Mouse (Mus musculus) A20 (cell line): ENCODE measurements around the gene Bcl6.

Source experiments
- DNase-seq: peaks from one replicate; pipeline ENCODE4 v3.0.0-alpha.2; 2011; ENCODE audit warnings: low read depth, low spot score

Gene Bcl6

DNA sequence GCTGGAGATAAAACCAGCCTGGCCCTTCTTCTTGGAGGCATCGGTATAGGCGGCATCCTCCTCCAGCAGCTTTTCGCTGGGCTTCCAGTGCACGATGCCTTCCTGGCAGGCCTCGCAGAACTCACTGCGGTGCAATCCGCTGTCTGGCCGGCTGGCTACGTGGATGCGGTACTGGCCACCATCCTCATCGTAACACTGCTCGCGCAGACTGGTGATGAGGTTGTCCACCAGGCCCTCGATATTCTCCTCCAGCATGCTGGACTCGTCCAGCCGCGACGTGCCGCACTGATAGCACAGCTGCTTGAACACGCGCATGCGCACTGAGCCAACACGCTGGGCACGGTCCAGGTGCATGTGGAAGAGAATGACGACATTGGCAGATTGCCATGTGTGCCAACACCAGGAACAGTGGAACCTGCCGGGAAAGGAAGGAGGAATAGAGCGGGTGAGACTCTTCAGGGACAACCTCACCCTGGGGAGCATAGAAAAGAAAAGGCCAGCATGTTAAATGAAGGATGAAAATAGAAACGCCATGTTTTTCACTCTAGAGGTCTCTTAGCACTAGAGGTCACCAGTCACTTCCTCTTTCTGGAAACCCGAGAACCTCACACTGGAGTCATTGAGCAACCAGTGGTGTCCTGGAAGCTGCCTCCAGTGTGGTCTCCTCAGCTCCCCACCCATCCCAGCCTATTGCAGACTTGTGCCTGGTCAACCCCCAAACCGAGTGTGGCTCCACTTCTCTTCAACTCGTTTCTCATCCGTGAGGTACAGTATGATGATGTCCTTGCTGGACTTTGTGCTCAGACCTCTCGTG lies 61.1 kb downstream of the Bcl6 start:
- peak; percentile 72 for DNase-seq

- DNase-seq = no peak
Observed at GRCm38 (mm10) chr16:23922906-23923305, 65.7 kb downstream of the Bcl6 start.

- DNase-seq = no peak
Observed at GRCm38 (mm10) chr16:23921697-23922096, 67.0 kb downstream of the Bcl6 start.

DNA sequence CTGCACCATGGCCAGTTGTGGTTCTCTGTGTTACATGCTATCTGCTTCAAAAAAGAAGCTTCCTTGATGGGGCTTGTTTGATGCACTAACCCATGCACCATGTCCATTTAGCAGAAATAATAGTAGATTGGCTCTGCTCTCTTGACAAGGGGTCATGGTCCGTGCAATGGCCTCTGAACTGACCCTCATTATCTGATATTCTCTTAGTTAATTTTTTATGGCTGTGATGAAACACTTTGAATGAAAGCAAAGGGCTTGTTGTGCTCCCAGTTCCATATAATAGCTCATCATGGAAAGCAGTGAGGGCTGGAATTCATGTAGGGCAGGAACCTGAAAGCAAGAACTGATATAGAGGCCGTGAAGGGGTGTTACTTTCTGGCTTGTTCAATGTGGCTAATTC lies 69.2 kb downstream of the Bcl6 start:
- DNase-seq = no peak
